Mouse (Mus musculus) C2C12 (cell line): ENCODE measurements around the gene Cd8b1.

ENCODE experiments used
- MYOG ChIP-seq: IDR thresholded peaks from one replicate; pipeline ENCODE4 v1.6.1; 2011; ENCODE audit not compliant: control insufficient read depth, insufficient read length; ENCODE audit errors: extremely low read depth
- USF1 ChIP-seq: IDR thresholded peaks from one replicate; pipeline ENCODE4 v1.6.1; 2011; ENCODE audit warnings: low read depth, mild to moderate bottlenecking, control low read depth, moderate library complexity

DNA sequence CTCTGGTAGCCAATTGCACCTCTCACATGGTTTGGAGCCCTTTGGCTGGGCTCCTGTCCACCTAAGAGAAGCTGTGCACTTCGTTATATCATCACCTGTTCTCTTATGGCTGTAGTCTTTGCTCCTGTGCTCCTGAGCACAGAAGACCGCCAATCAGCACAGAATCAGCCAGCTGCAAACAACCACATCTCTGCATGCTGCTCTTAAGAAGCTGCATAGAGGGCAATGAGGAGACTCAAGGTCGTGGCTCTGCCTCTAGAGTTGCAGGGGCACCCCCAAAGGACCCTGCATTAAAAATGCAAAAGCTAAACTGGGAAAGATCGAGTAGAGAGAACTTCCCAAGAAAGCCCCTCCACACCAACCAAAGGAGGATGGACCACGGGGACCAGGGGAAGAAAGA lies 38.2 kb downstream of the Cd8b1 start:
- no peak for TF ChIP-seq MYOG
- TF ChIP-seq USF1: no peak
